Mouse (Mus musculus) thymus, postnatal 36 days (tissue): ENCODE results near the gene Tas2r140.

Experiments
- DNase-seq, 2 experiments: peaks; one replicate each; pipeline ENCODE4 v3.0.0; 2022; ENCODE audit warnings: mixed read lengths in 2 of 2

Tas2r140 gene

GRCm38 (mm10) chr6:133055716-133056115 lies at the start of gene Tas2r140:
Gene Tas2r140 (minus strand): TSS chr6:133055816.
- DNase-seq = no peak

- DNase-seq = no peak
Measured at GRCm38 (mm10) chr6:133104609-133104921, 48.9 kb upstream of the Tas2r140 start, which contains the start of gene Smim10l1. Gene Smim10l1 (plus strand): TSS chr6:133104909.

GRCm38 (mm10) chr6:133102430-133102829 lies 46.8 kb upstream of the Tas2r140 start:
- DNase-seq = no peak

GRCm38 (mm10) chr6:133092226-133092625 lies 36.6 kb upstream of the Tas2r140 start:
- DNase-seq = no peak

GRCm38 (mm10) chr6:133037001-133037400 lies 18.6 kb downstream of the Tas2r140 start, which contains the start of gene Tas2r103:
Gene Tas2r103 (minus strand): TSS chr6:133037101.
- no peak for DNase-seq
